Mouse (Mus musculus) heart, postnatal 0 days (tissue): Measurements from ENCODE around the gene Otof. TPM values are rescaled to one million over a fixed set of nuclear protein-coding genes. Genes with fewer than 3 reads are reported as not detected.

Experiments used
- ATAC-seq: fragments of 200-750 bp; cut with Nextera tagmentation; 2 replicates; pipeline ENCODE4 v1.8.0; 2017; ENCODE audit warnings: low read depth, moderate number of reproducible peaks, moderate library complexity; ENCODE audit not compliant: insufficient read depth
- DNase-seq: peaks from one replicate; pipeline ENCODE4 v3.0.0-alpha.2; 2016; ENCODE audit warnings: low spot score
- H3K27ac ChIP-seq: fragments of 300-500 bp; sonication (generic); 2 replicates; pipeline ENCODE4 v1.5.1; 2014; ENCODE audit warnings: low read depth, mild to moderate bottlenecking
- H3K27me3 ChIP-seq: fragments of 300-500 bp; sonication (generic); 2 replicates; pipeline ENCODE4 v1.6.1; 2014; ENCODE audit warnings: low read length, mixed read lengths; ENCODE audit not compliant: control insufficient read depth, insufficient read depth
- H3K36me3 ChIP-seq: fragments of 300-500 bp; sonication (generic); replicated peaks from 2 replicates; pipeline ENCODE4 v1.6.1; 2014; ENCODE audit warnings: low read length, mixed read lengths; ENCODE audit not compliant: control insufficient read depth, insufficient read depth
- H3K4me1 ChIP-seq: fragments of 300-500 bp; sonication (generic); 2 replicates; pipeline ENCODE4 v1.6.1; 2014; ENCODE audit warnings: antibody characterized with exemption; ENCODE audit not compliant: control insufficient read depth, insufficient read depth
- H3K4me2 ChIP-seq: fragments of 300-500 bp; sonication (generic); 2 replicates; pipeline ENCODE4 v1.6.1; 2014; ENCODE audit warnings: low read depth, mild to moderate bottlenecking, low read length, moderate library complexity
- H3K4me3 ChIP-seq: fragments of 300-500 bp; sonication (generic); 2 replicates; pipeline ENCODE4 v1.5.1; 2014; ENCODE audit warnings: low read depth, low read length
- H3K9ac ChIP-seq: fragments of 300-500 bp; sonication (generic); replicated peaks from 2 replicates; pipeline ENCODE4 v1.6.1; 2014; ENCODE audit warnings: low read depth, low read length, mixed read lengths
- H3K9me3 ChIP-seq: fragments of 300-500 bp; sonication (generic); replicated peaks from 2 replicates; pipeline ENCODE4 v1.6.1; 2016; ENCODE audit warnings: low read length; ENCODE audit not compliant: control insufficient read depth
- CTCF ChIP-seq: IDR thresholded peaks from 2 replicates; pipeline ENCODE4 v1.5.1; 2016; ENCODE audit warnings: antibody characterized with exemption, control low read depth, low read depth
- EP300 ChIP-seq: IDR thresholded peaks from 2 replicates; pipeline ENCODE4 v1.6.1; 2016; ENCODE audit warnings: antibody characterized with exemption, low read depth
- WGBS: fragments of 180-500 bp; shearing (Covaris S2); extraction: QIAGEN DNeasy Blood & Tissue Kit; methylation state at CpG from one replicate; pipeline ENCODE4 v1.1.7; 2014; 5-methylcytosine and 5-hydroxymethylcytosine counted together
- polyA plus RNA-seq: library from polyadenylated mRNA; unstranded; fragments of >200 nt; fragmentation: Nextera tagmentation; extraction: Ambion mirVana; gene quantifications from 2 replicates; pipeline ENCODE4 v1.2.1, GENCODE M21; 2015
- total RNA-seq: library from RNA; depleted of rRNA; stranded (reverse); fragments of >200 nt; gene quantifications from 2 replicates; pipeline ENCODE4 v1.2.3, GENCODE M21; 2014; ENCODE audit warnings: low replicate concordance; rRNA removed

Otof gene
- total and polyA plus RNA-seq, 2 experiments from 2014 or later, result 0.03 to 0.04 TPM

- no peak for ATAC-seq
- 76% methylated on average over 5 of the region's 5 CpGs for WGBS
- Histone ChIP-seq H3K27me3 (0 out of 2 replicates have a peak, but pooled peaks cover 4% of the 10 kb centered on the region), H3K9me3 (no peaks in the 10 kb centered on the region), H3K27ac (no peak overlapping the region), H3K4me3 (no peak overlapping the region), H3K4me1 (no peaks in the 10 kb centered on the region), H3K9ac (no peak overlapping the region), H3K4me2 (no peak overlapping the region), H3K36me3 (no peaks in the 10 kb centered on the region)
- no peak for DNase-seq
- TF ChIP-seq CTCF (no peak), EP300 (no peak)
Measured at GRCm38 (mm10) chr5:30340815-30341214, 120.9 kb downstream of the Otof start.

Other genes starting within 250 kb of the Otof start
- 49.1 and 76.1 TPM in 2 replicates for gene Selenoi, start 229.4 kb downstream of the Otof start, total RNA-seq
- gene Selenoi, start 229.4 kb downstream of the Otof start, polyA plus RNA-seq, result 7.3 and 9.4 TPM in 2 replicates
- 0.19 and 0.89 TPM in 2 replicates for gene Drc1, start 180.5 kb downstream of the Otof start, total RNA-seq
- 0.04 and 0.16 TPM in 2 replicates for gene Drc1, start 180.5 kb downstream of the Otof start, polyA plus RNA-seq
- not detected in 2 replicates for gene 1700001C02Rik, start 4.1 kb upstream of the Otof start, total RNA-seq
- 0.67 TPM in 1 of 2 replicates, not detected in the other for gene 1700001C02Rik, start 4.1 kb upstream of the Otof start, polyA plus RNA-seq
- gene Cib4, start 83.9 kb upstream of the Otof start, total RNA-seq, result not detected in 2 replicates
- not detected in 2 replicates for gene Cib4, start 83.9 kb upstream of the Otof start, polyA plus RNA-seq
- 55.5 and 70.0 TPM in 2 replicates for gene Kcnk3, start 126.2 kb upstream of the Otof start, total RNA-seq
- gene Kcnk3, start 126.2 kb upstream of the Otof start, polyA plus RNA-seq, result 36.4 and 45.3 TPM in 2 replicates
- 61.3 and 86.8 TPM in 2 replicates for gene Slc35f6, start 186.0 kb upstream of the Otof start, total RNA-seq
- gene Slc35f6, start 186.0 kb upstream of the Otof start, polyA plus RNA-seq, result 30.5 and 31.7 TPM in 2 replicates
- 87.9 and 158 TPM in 2 replicates for gene Cenpa, start 204.8 kb upstream of the Otof start, total RNA-seq
- 128 and 158 TPM in 2 replicates for gene Cenpa, start 204.8 kb upstream of the Otof start, polyA plus RNA-seq
- gene Dpysl5, start 249.6 kb upstream of the Otof start, total RNA-seq, result 3.7 and 4.7 TPM in 2 replicates
- 0.71 and 0.83 TPM in 2 replicates for gene Dpysl5, start 249.6 kb upstream of the Otof start, polyA plus RNA-seq